Mouse (Mus musculus): ENCODE results near the gene Cnn1. TPM values are rescaled to one million over a fixed set of nuclear protein-coding genes. Genes with fewer than 3 reads are reported as not detected.

The Cnn1 gene
- total and polyA plus RNA-seq, 3 experiments: 8.4 to 26.5 (median 8.6) TPM

DNA sequence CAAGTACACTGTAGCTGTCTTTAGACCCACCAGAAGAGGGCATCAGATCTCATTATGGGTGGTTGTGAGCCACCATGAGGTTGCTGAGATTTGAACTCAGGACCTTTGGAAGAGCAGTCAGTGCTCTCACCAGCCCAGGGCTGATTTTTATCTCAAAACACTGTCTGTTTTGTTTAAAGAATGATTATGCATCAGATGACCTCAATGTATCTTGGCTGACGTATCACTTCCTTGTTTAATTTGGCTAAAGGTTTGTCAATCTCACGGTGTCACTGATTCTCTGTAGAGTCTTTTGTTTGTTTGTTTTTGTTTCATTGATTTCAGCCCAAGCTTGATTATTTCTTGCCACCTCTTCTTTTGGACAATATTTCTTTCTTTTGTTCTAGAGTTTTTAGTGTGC, 51.9 kb downstream of the Cnn1 start:
- intact Hi-C loops (cut with DNase I): no loop called here
- 58% methylated on average over 2 of the region's 2 CpGs for WGBS
- TF ChIP-seq CTCF (IDR thresholded peaks at IDR 0.05) (no peak), POLR2A (IDR thresholded peaks at IDR 0.05; ENCODE audit: insufficient read depth, low read depth, low read length) (no peak), EP300 (IDR thresholded peaks at IDR 0.05; ENCODE audit: insufficient read depth, low read depth, low read length) (no peak)

DNA sequence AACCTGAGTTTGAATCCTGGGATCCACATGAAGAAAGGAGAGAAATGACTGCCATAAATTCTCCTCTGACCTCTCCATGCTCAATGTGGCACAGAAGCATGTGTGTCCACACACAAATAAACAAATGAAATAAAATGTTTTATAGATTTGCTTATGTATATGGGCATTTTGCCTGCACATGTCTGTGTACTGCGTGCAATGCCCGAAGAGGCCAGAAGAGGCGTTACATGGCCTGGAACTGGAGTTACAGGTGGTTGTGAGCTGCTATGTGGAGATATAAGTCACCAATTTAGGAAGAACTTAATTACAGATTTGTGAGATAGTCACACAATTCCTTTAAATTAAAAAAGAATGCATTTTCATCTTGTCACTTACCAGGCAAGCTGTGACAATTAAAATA, 54.8 kb downstream of the Cnn1 start:
- H3K4me3 ChIP-seq: no peak overlapping the region

More for the DNA sequence above, 51.9 kb downstream of the Cnn1 start:
- DNase-seq: no peak
- no peak overlapping the region for H3K9ac ChIP-seq (ENCODE audit: low read depth, low read length)
- H3K27ac ChIP-seq: no peak overlapping the region
- no peaks in the 10 kb centered on the region for H3K79me2 ChIP-seq (replicated peaks; ENCODE audit: control insufficient read depth, insufficient read depth, low read length)
- H3K27me3 ChIP-seq (ENCODE audit: control insufficient read depth, insufficient read depth, low read length): no peaks in the 10 kb centered on the region
- H3K4me3 ChIP-seq: no peak overlapping the region
- no peaks in the 10 kb centered on the region for H3K4me1 ChIP-seq (ENCODE audit: control insufficient read depth, insufficient read depth, low read length)
- no peaks in the 10 kb centered on the region for H3K36me3 ChIP-seq (ENCODE audit: control insufficient read depth, insufficient read depth, low read length)

DNA sequence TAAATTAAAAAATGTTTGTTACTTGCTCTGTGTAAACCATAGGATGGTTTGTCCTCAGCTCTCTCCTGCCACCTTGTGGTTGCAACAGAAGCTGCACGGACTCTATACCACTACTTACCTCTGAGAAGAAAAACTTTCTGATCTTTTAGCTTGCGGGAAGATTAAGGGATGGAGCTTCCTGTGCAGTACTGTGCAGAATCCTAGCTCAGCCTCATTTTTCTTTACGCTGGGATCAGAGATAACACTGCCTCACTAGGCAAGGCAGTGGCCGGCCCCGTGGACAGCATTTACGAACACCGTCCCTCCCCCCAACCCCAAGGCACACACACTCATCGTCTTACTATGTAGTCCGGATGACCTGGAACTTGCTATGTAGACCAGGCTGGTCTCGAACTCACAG, 56.6 kb downstream of the Cnn1 start:
- no peaks in the 10 kb centered on the region for H3K79me2 ChIP-seq (replicated peaks; ENCODE audit: control insufficient read depth, insufficient read depth, low read length)
- DNase-seq: peak; percentile 64 to 67
- no peak overlapping the region for H3K27ac ChIP-seq
- WGBS: 7% methylated on average over 10 of the region's 10 CpGs
- 0 out of 2 replicates have a peak, but pooled peaks cover 1% of the 10 kb centered on the region for H3K4me1 ChIP-seq (ENCODE audit: control insufficient read depth, insufficient read depth, low read length)
- intact Hi-C loops (cut with DNase I): loop anchor here (2.0 to 5.0 kb wide), 4 partner anchors 69 to 252 kb away; partner anchors contain the start of genes Ccdc151, Gm49318, Prkcsh and Zfp653
- H3K27me3 ChIP-seq (ENCODE audit: control insufficient read depth, insufficient read depth, low read length): no peaks in the 10 kb centered on the region
- no peak for TF ChIP-seq EP300 (IDR thresholded peaks at IDR 0.05; ENCODE audit: insufficient read depth, low read depth, low read length)
- peak; percentile 99; the same call in 1 of the 2 replicates for TF ChIP-seq CTCF (IDR thresholded peaks at IDR 0.05)
- no peak for TF ChIP-seq POLR2A (IDR thresholded peaks at IDR 0.05; ENCODE audit: insufficient read depth, low read depth, low read length)
- peak overlapping the region; percentile 9; the same call in 1 of the 2 replicates for H3K9ac ChIP-seq (ENCODE audit: low read depth, low read length)
- H3K4me3 ChIP-seq: peak overlapping the region; percentile 27; the same call in 1 of the 2 replicates
- H3K36me3 ChIP-seq (ENCODE audit: control insufficient read depth, insufficient read depth, low read length): no peaks in the 10 kb centered on the region

More for the DNA sequence above, 54.8 kb downstream of the Cnn1 start:
- Histone ChIP-seq H3K9ac (ENCODE audit: low read depth, low read length) (no peak overlapping the region), H3K79me2 (replicated peaks; ENCODE audit: control insufficient read depth, insufficient read depth, low read length) (no peaks in the 10 kb centered on the region), H3K27ac (no peak overlapping the region), H3K27me3 (ENCODE audit: control insufficient read depth, insufficient read depth, low read length) (no peaks in the 10 kb centered on the region), H3K36me3 (ENCODE audit: control insufficient read depth, insufficient read depth, low read length) (no peaks in the 10 kb centered on the region), H3K4me1 (ENCODE audit: control insufficient read depth, insufficient read depth, low read length) (0 out of 2 replicates have a peak, but pooled peaks cover 1% of the 10 kb centered on the region)
- intact Hi-C loops (cut with DNase I): no loop called here
- no peak for DNase-seq
- TF ChIP-seq CTCF (IDR thresholded peaks at IDR 0.05) (no peak), POLR2A (IDR thresholded peaks at IDR 0.05; ENCODE audit: insufficient read depth, low read depth, low read length) (no peak), EP300 (IDR thresholded peaks at IDR 0.05; ENCODE audit: insufficient read depth, low read depth, low read length) (no peak)
- WGBS: 87% methylated on average over 3 of the region's 3 CpGs

DNA sequence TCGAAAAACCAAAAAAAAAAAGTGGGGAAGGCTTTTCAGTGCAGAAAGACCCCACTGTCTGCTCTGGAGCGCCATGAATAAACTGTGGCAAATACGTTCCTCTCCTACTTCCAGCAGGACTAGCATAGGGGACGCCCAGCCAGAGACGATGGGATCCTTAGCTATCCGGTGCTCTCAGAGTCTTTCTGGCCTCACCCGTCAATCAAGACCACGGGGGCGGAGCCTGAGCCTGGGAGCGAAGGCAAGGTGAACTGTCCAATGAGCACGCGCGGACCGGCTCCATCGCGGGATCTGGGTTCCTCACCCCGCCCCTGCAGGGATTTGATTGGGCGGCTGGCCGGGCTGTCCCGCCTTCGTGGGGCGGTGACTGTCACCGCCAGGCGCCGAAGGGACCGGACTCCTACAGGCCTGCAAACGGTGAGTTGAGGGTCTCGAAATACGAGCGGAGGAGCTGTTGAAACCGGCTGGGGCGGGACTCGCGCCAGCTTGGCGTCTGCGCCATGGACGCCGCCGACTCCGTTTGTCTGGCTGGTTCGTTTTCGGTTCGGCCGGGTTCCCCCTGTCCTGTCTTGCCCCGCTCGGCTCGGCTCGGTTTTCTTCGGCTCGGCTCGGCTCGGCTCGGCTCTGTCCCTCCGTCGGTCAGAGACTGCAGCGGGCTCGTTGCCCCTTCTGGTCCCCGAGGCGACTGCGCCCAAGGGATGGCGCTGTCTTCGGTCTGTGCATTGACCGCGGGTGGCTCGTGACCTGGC, 57.7 kb downstream of the Cnn1 start, which contains the start of gene Pigyl:
Gene Pigyl (plus strand): TSS at position 350 of the 749 bp plus-strand sequence.
- Histone ChIP-seq H3K79me2 (replicated peaks; ENCODE audit: control insufficient read depth, insufficient read depth, low read length) (no peaks in the 10 kb centered on the region), H3K4me1 (ENCODE audit: control insufficient read depth, insufficient read depth, low read length) (0 out of 2 replicates have a peak, but pooled peaks cover 1% of the 10 kb centered on the region), H3K4me3 (peak within 1 kb of the TSS; percentile 93), H3K27ac (peak within 1 kb of the TSS; percentile 98), H3K36me3 (ENCODE audit: control insufficient read depth, insufficient read depth, low read length) (no peaks in the 10 kb centered on the region), H3K9ac (ENCODE audit: low read depth, low read length) (peak within 1 kb of the TSS; percentile 98), H3K27me3 (ENCODE audit: control insufficient read depth, insufficient read depth, low read length) (no peaks in the 10 kb centered on the region)
- TF ChIP-seq EP300 (IDR thresholded peaks at IDR 0.05; ENCODE audit: insufficient read depth, low read depth, low read length): 0 out of 2 replicates have a peak, but pooled peaks have one; percentile 12
- TF ChIP-seq CTCF (IDR thresholded peaks at IDR 0.05): peak; percentile 35
- TF ChIP-seq POLR2A (IDR thresholded peaks at IDR 0.05; ENCODE audit: insufficient read depth, low read depth, low read length): peak; percentile 94
- under 1% methylated on average over 65 of the region's 65 CpGs for WGBS
- DNase-seq: peak; percentile 99
- intact Hi-C loops (cut with DNase I): loop anchor here (2.0 to 5.0 kb wide), 4 partner anchors 68 to 251 kb away; partner anchors contain the start of genes Ccdc151, Gm49318, Prkcsh and Zfp653

DNA sequence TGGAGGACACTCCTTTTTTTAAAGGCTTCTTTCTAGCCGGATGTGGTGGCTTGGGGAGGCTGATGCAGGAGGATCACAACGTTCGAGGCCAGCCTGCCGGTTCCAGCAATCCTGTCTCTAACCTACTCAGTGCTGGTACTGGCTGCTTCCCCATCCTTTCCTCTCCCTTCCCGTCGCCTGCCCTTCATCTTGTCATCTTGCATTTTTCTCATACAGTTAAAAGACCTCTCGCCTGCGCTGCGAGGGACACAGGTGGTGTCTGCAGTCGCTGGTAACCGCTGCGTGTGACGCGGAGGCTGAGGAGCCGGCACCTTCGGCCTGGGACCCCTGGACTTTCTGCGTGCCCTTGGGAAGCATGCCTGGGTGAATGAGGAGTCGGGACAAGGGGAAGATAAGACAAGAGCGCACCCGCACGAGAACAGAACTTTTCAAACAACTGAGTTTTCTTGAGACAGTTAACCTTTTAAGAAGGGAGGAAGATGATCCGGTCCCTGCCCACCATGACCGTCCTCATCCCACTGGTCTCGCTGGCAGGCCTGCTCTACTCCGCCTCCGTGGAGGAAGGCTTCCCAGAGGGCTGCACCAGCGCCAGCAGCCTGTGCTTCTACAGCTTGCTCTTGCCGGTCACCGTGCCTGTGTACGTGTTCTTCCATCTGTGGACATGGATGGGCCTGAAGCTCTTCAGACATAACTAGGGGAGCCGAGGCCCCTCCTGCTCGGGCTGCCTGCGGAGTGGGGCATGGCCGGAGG, 58.7 kb downstream of the Cnn1 start:
- peak overlapping the region; percentile 93 for H3K4me3 ChIP-seq
- peak overlapping the region; percentile 98 for H3K9ac ChIP-seq (ENCODE audit: low read depth, low read length)
- intact Hi-C loops (cut with DNase I): loop anchor here (2.0 to 5.0 kb wide), 4 partner anchors 67 to 250 kb away; partner anchors contain the start of genes Ccdc151, Gm49318, Prkcsh and Zfp653
- DNase-seq: peak in 1 of 2 experiments; percentile 24
- TF ChIP-seq CTCF (IDR thresholded peaks at IDR 0.05): no peak
- no peak for TF ChIP-seq EP300 (IDR thresholded peaks at IDR 0.05; ENCODE audit: insufficient read depth, low read depth, low read length)
- no peak for TF ChIP-seq POLR2A (IDR thresholded peaks at IDR 0.05; ENCODE audit: insufficient read depth, low read depth, low read length)
- H3K36me3 ChIP-seq (ENCODE audit: control insufficient read depth, insufficient read depth, low read length): no peaks in the 10 kb centered on the region
- no peaks in the 10 kb centered on the region for H3K79me2 ChIP-seq (replicated peaks; ENCODE audit: control insufficient read depth, insufficient read depth, low read length)
- WGBS: 67% methylated on average over 34 of the region's 34 CpGs
- H3K27ac ChIP-seq: peak overlapping the region; percentile 98
- no peaks in the 10 kb centered on the region for H3K27me3 ChIP-seq (ENCODE audit: control insufficient read depth, insufficient read depth, low read length)
- H3K4me1 ChIP-seq (ENCODE audit: control insufficient read depth, insufficient read depth, low read length): 0 out of 2 replicates have a peak, but pooled peaks cover 1% of the 10 kb centered on the region

Small RNA genes lying within 50 kb of the gene (microRNA-seq; reads per million reads assigned to microRNA genes)
- 0.56 to 0.77 reads per million in 2 experiments for gene Mir7084

Other genes with a start within 250 kb of the Cnn1 start
- gene Dock6, start 246.6 kb upstream of the Cnn1 start, total RNA-seq (2021): 10 to 100 TPM; 25.9 to 33.8 TPM
- 87.9 and 92.7 TPM in 2 replicates for gene Dock6, start 246.6 kb upstream of the Cnn1 start, polyA plus RNA-seq (2012; rRNA removed)
- 10 to 100 TPM; 12.4 to 13.5 TPM for gene Rab3d, start 181.0 kb upstream of the Cnn1 start, total RNA-seq (2021)
- 22.8 and 27.6 TPM in 2 replicates for gene Rab3d, start 181.0 kb upstream of the Cnn1 start, polyA plus RNA-seq (2012; rRNA removed)
- gene Ccdc159, start 171.7 kb upstream of the Cnn1 start, total RNA-seq (2021): 1 to 10 TPM; 3.0 to 3.4 TPM
- gene Ccdc159, start 171.7 kb upstream of the Cnn1 start, polyA plus RNA-seq (2012; rRNA removed): 4.9 and 6.6 TPM in 2 replicates
- 10 to 100 TPM; 65.5 to 71.8 TPM for gene Tmem205, start 171.7 kb upstream of the Cnn1 start, total RNA-seq (2021)
- gene Tmem205, start 171.7 kb upstream of the Cnn1 start, polyA plus RNA-seq (2012; rRNA removed): 96.1 and 129 TPM in 2 replicates
- 1 to 10 TPM; 2.5 to 2.6 TPM for gene Plppr2, start 162.2 kb upstream of the Cnn1 start, total RNA-seq (2021)
- gene Plppr2, start 162.2 kb upstream of the Cnn1 start, polyA plus RNA-seq (2012; rRNA removed): 5.3 and 7.5 TPM in 2 replicates
- gene Swsap1, start 143.5 kb upstream of the Cnn1 start, total RNA-seq (2021): 1 to 10 TPM; 6.5 to 7.4 TPM
- 4.6 and 6.2 TPM in 2 replicates for gene Swsap1, start 143.5 kb upstream of the Cnn1 start, polyA plus RNA-seq (2012; rRNA removed)
- gene Epor, start 135.7 kb upstream of the Cnn1 start, total RNA-seq (2021): 1 to 10 TPM; 1.1 to 1.4 TPM
- gene Epor, start 135.7 kb upstream of the Cnn1 start, polyA plus RNA-seq (2012; rRNA removed): 2.1 and 2.5 TPM in 2 replicates
- gene Rgl3, start 109.8 kb upstream of the Cnn1 start, total RNA-seq (2021): 1 to 10 TPM; 4.2 to 4.8 TPM
- 12.7 and 13.9 TPM in 2 replicates for gene Rgl3, start 109.8 kb upstream of the Cnn1 start, polyA plus RNA-seq (2012; rRNA removed)
- gene Ccdc151, start 96.6 kb upstream of the Cnn1 start, total RNA-seq (2021): under 1 TPM in 1 of 2 experiments, not detected in 1; 0.09 TPM
- 0.21 TPM in 1 of 2 replicates, not detected in the other for gene Ccdc151, start 96.6 kb upstream of the Cnn1 start, polyA plus RNA-seq (2012; rRNA removed)
- 10 to 100 TPM; 61.5 to 67.5 TPM for gene Prkcsh, start 96.4 kb upstream of the Cnn1 start, total RNA-seq (2021)
- 42.5 and 46.2 TPM in 2 replicates for gene Prkcsh, start 96.4 kb upstream of the Cnn1 start, polyA plus RNA-seq (2012; rRNA removed)
- gene Elavl3, start 47.2 kb upstream of the Cnn1 start, total RNA-seq (2021): under 1 TPM; 0.08 to 0.09 TPM
- gene Elavl3, start 47.2 kb upstream of the Cnn1 start, polyA plus RNA-seq (2012; rRNA removed): 0.09 and 0.10 TPM in 2 replicates
- under 1 TPM in 1 of 2 experiments, not detected in 1; 0.52 TPM for gene Gm49318, start 28.0 kb upstream of the Cnn1 start, total RNA-seq (2021)
- gene Gm49318, start 28.0 kb upstream of the Cnn1 start, polyA plus RNA-seq (2012; rRNA removed): not detected in 2 replicates
- gene Zfp653, start 27.8 kb upstream of the Cnn1 start, total RNA-seq (2021): 1 to 10 TPM; 3.8 to 4.7 TPM
- gene Zfp653, start 27.8 kb upstream of the Cnn1 start, polyA plus RNA-seq (2012; rRNA removed): 8.7 and 9.5 TPM in 2 replicates
- 100 to 1,000 TPM in 1 of 2 experiments, 10 to 100 TPM in 1; 92.5 to 106 TPM for gene Ecsit, start 13.8 kb upstream of the Cnn1 start, total RNA-seq (2021)
- gene Ecsit, start 13.8 kb upstream of the Cnn1 start, polyA plus RNA-seq (2012; rRNA removed): 166 and 169 TPM in 2 replicates
- gene Elof1, start 18.0 kb downstream of the Cnn1 start, total RNA-seq (2021): 10 to 100 TPM; 34.6 to 42.6 TPM
- 62.6 and 67.0 TPM in 2 replicates for gene Elof1, start 18.0 kb downstream of the Cnn1 start, polyA plus RNA-seq (2012; rRNA removed)
- 1 to 10 TPM; 1.6 to 2.4 TPM for gene Acp5, start 36.5 kb downstream of the Cnn1 start, total RNA-seq (2021)
- gene Acp5, start 36.5 kb downstream of the Cnn1 start, polyA plus RNA-seq (2012; rRNA removed): 7.7 and 20.8 TPM in 2 replicates
- gene Pigyl, start 57.6 kb downstream of the Cnn1 start, total RNA-seq (2021): 10 to 100 TPM; 42.9 to 56.5 TPM
- 54.5 and 55.4 TPM in 2 replicates for gene Pigyl, start 57.6 kb downstream of the Cnn1 start, polyA plus RNA-seq (2012; rRNA removed)
- under 1 TPM; 0.09 to 0.10 TPM for gene Zfp872, start 88.9 kb downstream of the Cnn1 start, total RNA-seq (2021)
- not detected in 2 replicates for gene Zfp872, start 88.9 kb downstream of the Cnn1 start, polyA plus RNA-seq (2012; rRNA removed)
- 10 to 100 TPM; 33.6 to 34.2 TPM for gene Zfp809, start 126.5 kb downstream of the Cnn1 start, total RNA-seq (2021)
- 14.8 and 26.6 TPM in 2 replicates for gene Zfp809, start 126.5 kb downstream of the Cnn1 start, polyA plus RNA-seq (2012; rRNA removed)
- gene Zfp599, start 160.7 kb downstream of the Cnn1 start, total RNA-seq (2021): under 1 TPM; 0.34 to 0.39 TPM
- gene Zfp599, start 160.7 kb downstream of the Cnn1 start, polyA plus RNA-seq (2012; rRNA removed): 0.04 and 0.12 TPM in 2 replicates
- 1 to 10 TPM; 4.3 to 6.7 TPM for gene Zfp810, start 208.4 kb downstream of the Cnn1 start, total RNA-seq (2021)
- gene Zfp810, start 208.4 kb downstream of the Cnn1 start, polyA plus RNA-seq (2012; rRNA removed): 4.3 and 7.6 TPM in 2 replicates